Mouse (Mus musculus): ENCODE measurements around the gene Ms4a15. TPM values are rescaled to one million over a fixed set of nuclear protein-coding genes. Genes with fewer than 3 reads are reported as not detected.
A peak's percentile ranks its signal among the peaks of the same experiment; 100 is the strongest.

The Ms4a15 gene
- polyA plus RNA-seq, 1 experiment = 91.9 TPM

- no peak for DNase-seq (ENCODE audit: extremely low spot score in 1 of 2, low spot score in 1 of 2)
Measured at GRCm38 (mm10) chr19:10965721-10966120, 27.3 kb downstream of the Ms4a15 start.

GRCm38 (mm10) chr19:10959978-10960346 is 33.1 kb downstream of the Ms4a15 start:
- DNase-seq (ENCODE audit: extremely low spot score in 1 of 2, low spot score in 1 of 2) = no peak

DNA sequence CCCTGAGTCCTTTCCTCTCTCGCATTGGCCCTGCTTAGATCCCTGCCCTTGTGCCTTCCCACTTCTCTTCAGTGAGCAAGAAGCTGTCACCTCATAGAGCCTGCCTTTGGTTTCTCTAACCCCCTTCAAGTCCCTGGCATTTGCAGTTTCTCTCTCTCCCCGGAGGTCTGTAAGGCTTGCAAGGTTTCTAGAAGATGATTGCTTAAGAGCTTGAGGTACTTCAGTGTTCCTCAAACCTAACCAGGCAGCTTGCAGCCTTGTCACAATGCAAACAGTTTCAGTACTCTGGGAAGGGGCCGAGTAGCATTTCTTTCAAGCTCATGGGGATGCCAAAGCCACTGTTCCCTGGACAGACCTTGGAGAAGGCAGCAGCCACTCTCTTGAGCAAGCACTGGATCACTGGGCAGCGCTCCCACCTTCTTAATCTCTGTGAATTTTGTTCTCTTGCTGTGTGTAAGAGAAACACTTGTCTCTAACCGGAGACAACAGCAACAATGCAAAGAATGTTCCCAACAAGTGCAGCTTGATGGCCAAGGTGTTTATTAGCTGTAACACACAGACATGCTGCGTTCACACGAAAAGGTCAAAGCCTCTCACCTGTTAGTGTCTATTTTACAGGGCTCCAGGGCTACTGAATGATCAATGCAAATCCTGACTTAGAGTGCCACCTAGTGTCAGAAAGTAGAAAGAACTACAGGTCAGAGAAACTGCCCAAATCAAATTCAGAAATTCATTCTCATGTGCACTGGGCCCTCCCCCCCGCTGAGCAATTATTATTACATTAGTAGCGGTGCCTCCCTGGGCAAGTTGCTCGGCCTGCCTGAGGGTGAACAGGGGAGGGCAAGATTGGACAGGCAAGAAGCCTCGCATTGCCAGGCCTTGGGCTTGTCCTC is 33.7 kb downstream of the Ms4a15 start:
- DNase-seq (ENCODE audit: extremely low spot score in 1 of 2, low spot score in 1 of 2) = peak in 1 of 2 experiments; percentile 88

DNA sequence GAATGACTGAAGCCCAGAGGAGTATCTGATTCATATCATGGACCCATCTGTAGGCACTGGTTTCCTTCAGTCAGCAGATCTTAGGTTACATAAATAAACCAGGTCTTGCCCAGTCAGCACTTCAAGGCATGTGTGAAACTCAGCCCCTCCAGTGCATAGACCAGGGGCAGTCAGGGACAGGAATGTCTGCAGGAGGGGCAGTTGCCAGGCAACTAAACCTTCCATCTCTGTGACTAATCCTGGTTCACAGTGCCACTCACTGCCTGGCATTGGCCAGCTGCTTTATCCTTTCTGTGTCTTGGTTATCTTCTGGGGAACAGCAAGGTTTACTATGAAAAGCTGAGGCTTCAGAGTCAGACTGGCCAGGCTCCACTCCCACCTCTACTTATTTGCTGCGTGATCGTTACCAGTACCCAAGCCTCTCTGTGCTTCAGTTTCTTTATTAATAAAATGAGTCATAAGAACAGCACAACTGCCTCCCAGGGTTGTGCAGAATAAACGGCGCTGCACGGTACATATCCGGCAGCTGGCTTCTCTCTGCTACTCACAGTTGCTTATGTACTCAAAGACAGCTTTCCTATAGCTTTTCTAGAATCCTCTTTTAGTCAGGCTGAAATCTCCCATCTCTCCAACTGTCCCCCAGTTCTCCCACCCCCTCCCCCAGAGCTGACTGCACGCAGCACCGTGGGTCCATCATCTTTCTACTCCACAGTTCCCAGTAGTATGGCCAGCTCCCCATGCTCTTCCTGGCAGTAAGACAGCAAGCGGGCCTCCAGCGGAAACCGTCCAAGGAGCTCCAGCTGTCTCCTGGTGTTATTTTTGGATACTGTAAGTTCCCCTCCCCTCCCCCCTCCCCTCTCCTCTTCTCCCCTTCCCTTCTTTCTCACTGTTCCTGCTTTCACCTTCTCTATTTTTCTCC is 40.8 kb downstream of the Ms4a15 start:
- DNase-seq (ENCODE audit: extremely low spot score in 1 of 2, low spot score in 1 of 2) = peak in 1 of 2 experiments; percentile 58

DNA sequence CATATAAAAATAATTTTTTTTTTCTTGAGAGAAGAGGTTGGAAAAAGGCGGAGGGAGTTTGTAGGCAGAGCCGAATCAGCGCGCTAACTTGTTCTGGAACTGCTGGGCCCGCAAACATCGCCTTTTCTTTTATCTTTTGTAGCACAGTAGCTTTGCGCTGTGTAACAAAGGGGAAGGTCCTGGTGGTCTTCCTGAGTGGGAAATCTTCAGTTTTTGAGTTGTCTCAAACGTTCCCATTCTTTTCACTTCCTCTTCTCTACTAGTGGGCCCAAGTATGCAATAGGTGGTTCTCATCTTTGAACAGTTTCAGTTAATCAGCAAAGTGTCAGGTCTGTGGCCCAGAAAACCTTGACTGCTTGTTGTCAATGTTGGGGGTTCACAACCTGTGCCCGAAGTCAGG is 43.5 kb downstream of the Ms4a15 start:
- DNase-seq (ENCODE audit: extremely low spot score in 1 of 2, low spot score in 1 of 2) = no peak

- peak; percentile 96 to 98 for DNase-seq (ENCODE audit: extremely low spot score in 1 of 2, low spot score in 1 of 2)
Measured at GRCm38 (mm10) chr19:10949112-10949511, 43.9 kb downstream of the Ms4a15 start, which contains the start of gene Ccdc86. Ccdc86 (minus strand) TSS chr19:10949266.

DNA sequence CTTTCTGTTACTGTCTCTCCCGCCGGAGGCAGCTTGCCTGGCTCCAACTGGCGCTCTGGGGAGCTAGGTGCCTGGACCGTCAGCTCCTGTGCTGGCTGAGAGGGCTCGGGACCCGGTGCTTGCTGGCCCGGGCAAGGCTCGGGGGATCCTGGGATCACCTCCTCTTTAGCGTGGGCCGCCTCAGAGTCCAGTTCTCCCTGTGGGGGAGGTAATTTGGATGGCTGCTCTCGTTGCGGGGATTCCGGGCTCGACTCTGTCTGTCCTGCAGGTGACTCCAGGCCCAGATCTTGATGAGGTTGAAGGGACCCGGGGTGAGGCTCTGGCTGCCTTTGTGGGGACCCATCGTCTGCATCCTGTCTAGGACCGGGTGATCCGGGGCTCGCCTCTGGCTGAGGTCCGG is 44.6 kb downstream of the Ms4a15 start:
- DNase-seq (ENCODE audit: extremely low spot score in 1 of 2, low spot score in 1 of 2) = peak in 1 of 2 experiments; percentile 12

DNA sequence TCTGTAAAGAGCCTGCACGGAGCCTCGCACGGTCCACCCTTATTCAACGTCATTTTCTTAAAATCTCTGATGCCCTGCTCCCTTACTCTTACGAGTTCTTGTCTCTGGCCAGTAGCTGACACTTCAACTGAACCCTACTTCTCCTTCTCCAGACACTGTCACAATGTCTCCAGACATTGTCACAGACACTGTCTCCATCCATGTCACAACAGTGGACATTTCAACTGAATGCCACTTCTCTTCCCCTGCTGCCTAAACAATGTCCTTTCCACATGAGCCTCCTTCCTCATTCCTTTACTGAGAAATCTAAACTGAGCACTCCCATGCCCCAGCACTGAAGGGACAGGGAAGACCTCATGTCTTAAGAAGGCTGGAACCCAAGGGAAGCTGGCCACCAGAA is 45.8 kb downstream of the Ms4a15 start:
- no peak for DNase-seq (ENCODE audit: extremely low spot score in 1 of 2, low spot score in 1 of 2)

GRCm38 (mm10) chr19:10946506-10946905 is 46.5 kb downstream of the Ms4a15 start:
- no peak for DNase-seq (ENCODE audit: extremely low spot score in 1 of 2, low spot score in 1 of 2)

DNA sequence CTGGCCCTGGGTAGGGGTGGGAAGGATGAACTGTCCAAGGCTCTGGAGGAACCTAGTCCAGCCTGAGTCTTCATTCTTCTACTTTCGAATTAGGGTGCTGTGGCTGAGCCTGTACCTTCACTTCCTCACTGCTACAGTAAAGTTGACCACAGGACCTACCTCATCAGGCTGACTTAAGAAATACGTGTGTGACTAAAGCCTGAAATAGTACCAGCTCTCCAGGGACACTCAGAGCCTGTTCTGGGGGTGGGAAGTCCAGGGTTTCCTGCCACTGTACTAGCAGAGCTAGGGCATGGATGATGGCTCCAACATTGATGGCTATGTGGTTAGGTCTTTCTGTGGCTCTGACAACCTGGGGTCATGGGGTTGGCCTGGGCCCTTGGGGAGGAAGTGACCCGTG is 49.1 kb downstream of the Ms4a15 start:
- no peak for DNase-seq (ENCODE audit: extremely low spot score in 1 of 2, low spot score in 1 of 2)

- no peak for DNase-seq (ENCODE audit: extremely low spot score in 1 of 2, low spot score in 1 of 2)
Measured at GRCm38 (mm10) chr19:10940801-10941457, 52.1 kb downstream of the Ms4a15 start.

- peak; percentile 43 to 72 for DNase-seq (ENCODE audit: extremely low spot score in 1 of 2, low spot score in 1 of 2)
Measured at GRCm38 (mm10) chr19:10940097-10940800, 52.8 kb downstream of the Ms4a15 start.

GRCm38 (mm10) chr19:10938771-10939170 is 54.3 kb downstream of the Ms4a15 start:
- DNase-seq (ENCODE audit: extremely low spot score in 1 of 2, low spot score in 1 of 2) = no peak

DNA sequence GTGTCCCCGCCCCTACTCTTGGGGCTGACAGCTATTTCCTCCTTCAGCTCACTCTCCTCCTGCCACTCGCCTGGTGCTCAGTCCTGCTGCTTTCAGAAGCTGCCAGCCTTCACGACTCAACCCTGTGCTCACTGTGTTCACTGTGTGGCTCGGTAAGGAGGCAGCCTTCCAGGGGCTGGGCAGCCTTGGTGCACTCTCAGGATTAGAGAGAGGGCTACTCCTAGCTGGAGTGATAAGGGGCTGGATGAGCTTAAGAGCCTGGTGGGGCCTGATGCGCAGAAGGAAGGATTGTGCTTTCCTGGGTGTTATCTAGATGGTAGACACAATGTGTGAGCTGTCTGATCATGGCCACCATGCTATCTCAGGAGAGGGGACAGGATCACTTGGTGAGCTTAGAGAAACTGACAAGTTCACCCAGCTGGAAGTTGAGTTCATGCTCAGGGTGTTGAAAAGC is 55.9 kb downstream of the Ms4a15 start, which contains the start of gene Ptgdr2:
Gene Ptgdr2, plus strand, starts transcription at position 51 of the 454 bp plus-strand sequence.
- no peak for DNase-seq (ENCODE audit: extremely low spot score in 1 of 2, low spot score in 1 of 2)

DNA sequence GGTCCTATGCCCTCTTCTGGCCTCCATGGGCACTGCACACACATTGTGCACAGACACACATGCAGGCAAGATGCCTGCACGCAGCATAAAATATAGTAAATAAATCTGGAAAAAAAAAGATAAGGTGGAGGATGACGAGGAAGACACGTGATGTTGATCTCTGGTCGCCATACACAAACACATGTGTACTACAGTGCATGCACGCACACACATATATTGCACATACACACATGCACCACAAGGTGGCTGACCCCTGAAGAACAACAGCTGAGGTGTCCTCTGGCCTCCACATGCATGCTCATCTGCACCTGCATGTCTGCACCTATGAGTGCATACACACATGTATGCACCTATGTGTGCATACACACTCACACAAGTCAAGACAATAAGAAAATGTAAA is 57.0 kb downstream of the Ms4a15 start:
- no peak for DNase-seq (ENCODE audit: extremely low spot score in 1 of 2, low spot score in 1 of 2)

GRCm38 (mm10) chr19:10935029-10935428 is 58.0 kb downstream of the Ms4a15 start:
- peak in 1 of 2 experiments; percentile 25 for DNase-seq (ENCODE audit: extremely low spot score in 1 of 2, low spot score in 1 of 2)

GRCm38 (mm10) chr19:10930641-10931040 is 62.4 kb downstream of the Ms4a15 start:
- no peak for DNase-seq (ENCODE audit: extremely low spot score in 1 of 2, low spot score in 1 of 2)
